Mouse (Mus musculus): ENCODE data around the gene Pnpla1. TPM values are rescaled to one million over a fixed set of nuclear protein-coding genes. Genes with fewer than 3 reads are reported as not detected.
"Not testable (repeated sequence)": the region's sequence is repeated elsewhere in the genome, so short reads cannot be mapped to it uniquely, and the experiment has no call there.

Pnpla1 gene
- under 1 TPM; 0.49 to 0.56 TPM for total RNA-seq (2021)
- long read RNA-seq, experiment 1, partial matches to known transcripts = 0 of 1 reads
- long read RNA-seq, experiment 1, other reads (novel, unspliced or antisense) = 1 of 1 reads
- long read RNA-seq, experiment 2, full-length matches to known transcripts = 1 of 1 reads
- long read RNA-seq, experiment 2, partial matches to known transcripts = 0 of 1 reads
- long read RNA-seq, experiment 2, other reads (novel, unspliced or antisense) = 0 of 1 reads

GRCm38 (mm10) chr17:28858205-28858604 is at the start of gene Pnpla1:
TSS of gene Pnpla1 (plus strand) at chr17:28858411.
- Histone ChIP-seq H3K4me3 (no peak within 1 kb of the TSS), H3K27ac (no peak within 1 kb of the TSS)
- no peak for TF ChIP-seq CTCF (conservative IDR thresholded peaks at IDR 0.05)
- DNase-seq (ENCODE audit: low spot score in 2 of 2) = no peak

DNA sequence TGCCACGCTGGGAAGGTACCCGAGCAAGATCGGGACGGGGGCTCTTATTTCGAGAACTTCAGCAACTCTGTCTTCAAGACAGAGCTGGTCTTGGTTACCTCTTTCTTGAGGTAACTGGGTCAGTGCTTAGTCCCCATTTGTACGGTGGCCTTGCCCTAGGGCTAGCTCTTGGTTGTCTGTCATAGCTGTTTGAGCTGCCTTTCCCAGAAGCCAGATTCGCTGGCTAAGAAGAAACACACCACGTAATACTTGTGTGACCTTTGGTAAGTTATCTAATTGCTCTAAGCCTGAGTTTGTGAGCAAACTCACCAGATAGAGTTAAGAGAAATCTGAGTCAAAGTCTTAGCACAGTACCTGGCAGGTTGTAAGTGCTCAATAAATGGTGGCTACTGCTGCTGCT is 49.5 kb upstream of the Pnpla1 start:
- DNase-seq (ENCODE audit: low spot score in 2 of 2) = no peak
- no peak overlapping the region for H3K4me3 ChIP-seq
- TF ChIP-seq CTCF (conservative IDR thresholded peaks at IDR 0.05) = no peak
- H3K27ac ChIP-seq = no peak overlapping the region

GRCm38 (mm10) chr17:28809175-28809831 is 48.9 kb upstream of the Pnpla1 start:
- TF ChIP-seq CTCF (conservative IDR thresholded peaks at IDR 0.05) = no peak
- no peak overlapping the region for H3K4me3 ChIP-seq
- no peak overlapping the region for H3K27ac ChIP-seq
- DNase-seq (ENCODE audit: low spot score in 2 of 2) = no peak

- no peak for TF ChIP-seq CTCF (conservative IDR thresholded peaks at IDR 0.05)
- no peak for DNase-seq (ENCODE audit: low spot score in 2 of 2)
- Histone ChIP-seq H3K27ac (no peak overlapping the region), H3K4me3 (no peak overlapping the region)
Measured at GRCm38 (mm10) chr17:28812345-28812744, 45.9 kb upstream of the Pnpla1 start.

- TF ChIP-seq CTCF (conservative IDR thresholded peaks at IDR 0.05) = no peak
- no peak overlapping the region for H3K27ac ChIP-seq
- no peak overlapping the region for H3K4me3 ChIP-seq
- no peak for DNase-seq (ENCODE audit: low spot score in 2 of 2)
Measured at GRCm38 (mm10) chr17:28814529-28815097, 43.6 kb upstream of the Pnpla1 start.

DNA sequence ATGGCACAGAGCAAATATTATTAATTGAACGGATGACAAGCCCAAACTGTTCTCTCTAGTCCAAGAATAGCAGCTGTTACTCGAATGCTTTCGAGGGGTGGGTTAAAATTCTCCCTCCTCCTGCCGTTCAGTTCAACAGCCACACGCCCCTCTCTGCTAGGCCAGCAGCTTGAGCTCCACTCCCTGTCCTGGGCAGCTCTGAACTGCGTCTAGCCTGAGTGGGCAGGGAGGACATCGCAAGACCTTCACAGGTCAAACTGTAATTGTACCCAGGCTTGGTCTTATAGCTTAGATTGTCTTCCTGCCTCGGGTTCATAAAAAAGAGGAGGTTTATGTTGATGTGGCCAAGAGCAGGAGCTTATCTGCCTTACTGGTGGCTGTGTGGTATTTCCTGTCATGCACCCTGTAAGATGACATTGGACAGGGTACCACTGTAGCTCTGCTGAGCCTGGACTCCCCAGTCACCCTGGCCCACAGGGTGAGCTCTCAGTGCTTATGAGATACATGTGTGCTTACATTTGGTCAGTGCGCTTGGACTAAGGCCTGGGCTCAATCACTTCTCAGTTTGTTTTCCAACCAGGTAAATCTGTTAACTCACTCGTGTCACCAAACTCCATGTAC is 42.7 kb upstream of the Pnpla1 start:
- H3K4me3 ChIP-seq = no peak overlapping the region
- no peak overlapping the region for H3K27ac ChIP-seq
- no peak for TF ChIP-seq CTCF (conservative IDR thresholded peaks at IDR 0.05)
- no peak for DNase-seq (ENCODE audit: low spot score in 2 of 2)

- not testable (repeated sequence) for H3K4me3 ChIP-seq; DNase-seq (ENCODE audit: low spot score in 2 of 2); H3K27ac ChIP-seq
Measured at GRCm38 (mm10) chr17:28816326-28816725, 41.9 kb upstream of the Pnpla1 start.

DNA sequence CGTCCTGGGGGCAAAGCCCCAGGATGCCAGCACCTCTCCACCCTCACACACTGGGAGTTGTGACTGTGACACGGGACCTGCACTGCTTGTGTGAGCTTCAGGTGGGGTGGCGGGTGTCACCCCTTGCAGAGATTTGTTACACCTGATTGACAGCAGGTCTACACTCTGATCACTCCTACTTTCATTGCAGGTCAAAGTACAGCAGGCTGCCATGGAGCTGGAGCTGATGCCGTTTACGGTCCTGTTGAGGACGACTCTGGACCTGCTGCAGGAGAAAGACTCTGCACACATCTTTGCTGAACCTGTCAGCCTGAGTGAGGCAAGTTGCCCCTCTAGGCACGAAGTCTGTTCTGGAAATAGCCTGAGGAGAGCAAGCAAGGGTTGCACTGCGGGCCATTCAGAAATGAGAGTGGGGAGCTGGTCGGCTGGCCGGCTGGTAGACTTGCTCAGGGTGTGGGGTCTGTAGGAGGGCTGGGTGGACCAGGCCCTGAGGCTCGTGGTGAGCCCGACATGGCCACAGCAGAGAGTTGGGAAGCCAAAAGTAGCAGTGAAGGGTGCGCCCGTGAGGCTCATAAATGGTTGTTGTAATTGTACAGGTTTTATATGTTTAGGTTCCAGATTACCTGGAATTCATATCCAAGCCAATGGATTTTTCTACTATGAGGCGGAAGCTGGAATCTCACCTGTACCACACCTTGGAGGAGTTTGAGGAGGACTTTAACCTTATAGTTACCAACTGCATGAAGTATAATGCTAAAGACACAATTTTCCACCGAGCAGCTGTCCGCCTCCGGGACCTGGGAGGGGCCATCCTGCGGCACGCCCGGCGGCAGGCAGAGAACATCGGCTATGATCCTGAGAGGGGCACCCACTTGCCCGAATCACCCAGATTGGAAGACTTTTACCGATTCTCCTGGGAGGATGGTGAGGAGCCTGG is 41.1 kb upstream of the Pnpla1 start:
- H3K27ac ChIP-seq = no peak overlapping the region
- no peak for DNase-seq (ENCODE audit: low spot score in 2 of 2)
- no peak for TF ChIP-seq CTCF (conservative IDR thresholded peaks at IDR 0.05)
- no peak overlapping the region for H3K4me3 ChIP-seq

DNA sequence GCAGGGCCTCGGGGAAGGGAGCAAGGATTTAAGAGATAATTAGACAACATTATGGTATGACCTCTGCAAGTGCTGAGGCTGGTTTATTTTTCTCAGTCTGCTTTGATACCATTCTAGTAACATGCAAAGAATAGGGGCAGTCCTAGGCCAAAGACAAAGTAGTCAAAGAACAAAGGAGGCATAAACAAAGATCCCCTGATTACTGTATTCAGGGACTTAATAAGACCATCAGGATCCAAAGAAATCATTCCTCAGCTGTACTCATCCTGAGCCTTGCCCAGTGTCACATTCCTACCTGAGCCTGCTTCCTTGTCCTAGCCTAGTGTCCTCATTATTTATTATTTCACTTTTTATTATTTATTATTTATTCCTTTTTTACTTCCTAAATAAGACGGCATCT is 38.0 kb upstream of the Pnpla1 start:
- no peak for DNase-seq (ENCODE audit: low spot score in 2 of 2)
- TF ChIP-seq CTCF (conservative IDR thresholded peaks at IDR 0.05) = no peak
- Histone ChIP-seq H3K4me3 (no peak overlapping the region), H3K27ac (no peak overlapping the region)

GRCm38 (mm10) chr17:28823004-28823745 is 35.0 kb upstream of the Pnpla1 start:
- Histone ChIP-seq H3K27ac (no peak overlapping the region), H3K4me3 (no peak overlapping the region)
- no peak for TF ChIP-seq CTCF (conservative IDR thresholded peaks at IDR 0.05)
- peak in 1 of 2 experiments; percentile 31 for DNase-seq (ENCODE audit: low spot score in 2 of 2)

DNA sequence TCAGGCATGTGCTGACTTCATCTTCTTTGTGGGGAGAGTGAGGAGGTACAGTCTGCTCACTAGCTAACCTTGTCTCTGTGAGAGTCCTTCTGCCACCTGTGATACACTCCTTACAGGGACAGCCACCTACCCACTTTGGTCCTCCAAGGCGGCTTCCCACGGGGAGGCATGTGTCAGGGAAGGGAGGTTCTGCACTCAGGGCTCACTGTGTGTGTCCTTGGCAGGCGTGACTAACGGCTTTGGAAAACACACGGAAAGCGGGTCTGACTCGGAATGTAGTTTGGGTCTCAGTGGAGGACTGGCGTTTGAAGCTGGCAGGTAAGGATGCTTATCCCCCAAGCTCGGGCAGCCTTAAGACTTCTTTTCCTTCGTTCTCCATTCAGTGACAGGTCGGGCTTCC is 34.5 kb upstream of the Pnpla1 start:
- H3K4me3 ChIP-seq = no peak overlapping the region
- no peak overlapping the region for H3K27ac ChIP-seq
- no peak for DNase-seq (ENCODE audit: low spot score in 2 of 2)
- TF ChIP-seq CTCF (conservative IDR thresholded peaks at IDR 0.05) = no peak

- peak in 1 of 2 experiments; percentile 34 for DNase-seq (ENCODE audit: low spot score in 2 of 2)
- TF ChIP-seq CTCF (conservative IDR thresholded peaks at IDR 0.05) = no peak
- H3K4me3 ChIP-seq = no peak overlapping the region
Measured at GRCm38 (mm10) chr17:28824896-28825295, 33.3 kb upstream of the Pnpla1 start.

More at GRCm38 (mm10) chr17:28824896-28825295, 33.3 kb upstream of the Pnpla1 start:
- no peak overlapping the region for H3K27ac ChIP-seq
